Mouse (Mus musculus) lung, postnatal 4 days (tissue): ENCODE measurements around the gene Gm4847.

Source experiments
- DNase-seq, 2 experiments: peaks; one replicate each; pipeline ENCODE4 v3.0.0; 2021

Gm4847 gene

DNA sequence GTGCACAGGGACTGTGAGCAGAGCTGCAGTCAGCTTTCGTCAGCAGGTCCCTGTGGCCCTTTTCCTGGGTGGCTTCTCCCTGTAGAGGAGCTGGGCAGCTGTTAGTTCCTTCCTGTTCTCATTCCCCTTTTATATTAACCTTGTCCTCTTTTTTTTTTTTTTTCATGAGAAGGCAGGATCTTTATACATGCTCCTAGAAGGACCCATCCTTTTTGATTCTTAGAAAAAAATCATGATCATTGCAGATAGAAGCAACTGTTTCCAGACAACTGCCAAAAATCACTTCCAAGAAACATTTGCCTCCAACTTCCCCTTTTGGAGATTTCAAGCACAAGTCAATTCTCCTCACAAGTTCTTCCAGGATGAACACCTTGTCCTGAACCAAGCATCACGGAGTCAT, at the start of gene Gm4847:
Gm4847 (minus strand) TSS at position 101 of the 400 bp plus-strand sequence.
- no peak for DNase-seq

DNA sequence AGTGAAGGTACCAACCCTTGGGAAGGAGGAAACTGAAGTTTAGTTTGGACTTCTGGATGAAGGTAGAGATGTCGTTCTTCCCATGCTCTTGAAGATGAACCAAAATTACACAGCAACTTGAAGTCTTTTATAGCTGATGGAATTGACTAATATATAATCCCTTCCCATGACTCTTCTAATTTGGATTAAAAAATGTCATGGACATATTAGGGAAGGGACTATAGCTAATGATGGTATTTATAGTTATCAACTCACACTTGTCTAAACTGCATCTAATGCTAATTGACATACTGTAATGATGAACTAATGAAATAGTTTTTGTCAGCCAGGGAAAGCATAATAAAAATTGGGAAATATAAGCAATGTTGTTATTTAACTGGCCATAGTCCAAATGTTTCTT, 34.3 kb upstream of the Gm4847 start, which contains the start of gene Fmo9:
Fmo9 (minus strand) TSS at position 101 of the 400 bp plus-strand sequence.
- no peak for DNase-seq

DNA sequence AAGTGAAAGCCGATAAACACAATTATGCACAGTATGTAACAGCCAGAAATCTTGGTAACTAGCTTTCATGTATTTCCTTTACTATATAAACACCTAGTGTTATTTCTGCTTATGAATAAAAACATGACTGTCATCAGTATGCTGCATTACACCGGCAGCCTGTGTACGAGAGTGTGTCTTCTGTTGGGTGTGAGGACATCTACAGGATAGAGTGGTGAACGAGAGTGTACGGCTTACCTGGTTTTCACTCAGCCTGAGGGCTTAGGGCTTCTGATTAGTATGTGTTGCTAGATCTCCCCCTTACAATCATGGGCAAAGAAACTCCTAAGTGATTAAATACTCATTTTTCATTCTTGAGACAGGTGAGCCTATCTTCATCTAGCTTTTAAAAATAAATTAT, 21.8 kb upstream of the Gm4847 start:
- DNase-seq, result no peak

DNA sequence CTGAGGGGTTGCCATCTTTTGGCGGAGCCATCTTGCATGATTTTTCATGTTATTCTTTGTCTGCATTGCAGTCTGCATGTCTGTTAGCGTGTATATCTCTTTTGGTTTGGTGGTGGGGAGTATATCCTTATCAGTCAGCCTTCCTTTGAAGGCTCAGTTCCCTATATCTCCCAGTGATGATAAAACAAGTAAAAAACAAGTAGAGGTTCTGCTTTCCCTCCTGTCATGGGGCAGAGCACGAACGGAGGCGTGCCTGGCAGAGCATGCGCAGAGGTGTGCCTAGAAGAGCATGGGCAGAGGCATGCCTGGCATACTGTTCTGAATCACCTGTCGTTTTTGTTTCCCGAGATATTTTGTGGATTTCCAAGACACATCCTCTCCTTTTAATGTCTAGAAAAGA, 13.3 kb upstream of the Gm4847 start:
- no peak for DNase-seq
